Mouse (Mus musculus) induced T-regulatory cell, adult 2 months (primary cell): ENCODE data around the gene Vav2.

Experiments
- DNase-seq: peaks from one replicate; pipeline ENCODE4 v3.0.0-alpha.2; 2012; ENCODE audit warnings: low read depth

The Vav2 gene

GRCm38 (mm10) chr2:27318197-27318596 is 108.6 kb downstream of the Vav2 start:
- DNase-seq, result no peak

- no peak for DNase-seq
Measured at GRCm38 (mm10) chr2:27316167-27316566, 110.7 kb downstream of the Vav2 start.

- no peak for DNase-seq
Measured at GRCm38 (mm10) chr2:27314269-27314668, 112.6 kb downstream of the Vav2 start.

GRCm38 (mm10) chr2:27312500-27312899 is 114.3 kb downstream of the Vav2 start:
- DNase-seq, result no peak

GRCm38 (mm10) chr2:27311606-27312005 is 115.2 kb downstream of the Vav2 start:
- no peak for DNase-seq

- DNase-seq, result no peak
Measured at GRCm38 (mm10) chr2:27310908-27311307, 115.9 kb downstream of the Vav2 start.

- DNase-seq, result no peak
Measured at GRCm38 (mm10) chr2:27310221-27310620, 116.6 kb downstream of the Vav2 start.

GRCm38 (mm10) chr2:27306628-27307027 is 120.2 kb downstream of the Vav2 start:
- DNase-seq, result no peak

- DNase-seq, result no peak
Measured at GRCm38 (mm10) chr2:27304741-27305140, 122.1 kb downstream of the Vav2 start.

GRCm38 (mm10) chr2:27304074-27304473 is 122.8 kb downstream of the Vav2 start:
- DNase-seq, result no peak

GRCm38 (mm10) chr2:27301444-27302111 is 125.3 kb downstream of the Vav2 start:
- DNase-seq, result no peak

GRCm38 (mm10) chr2:27300725-27301443 is 125.9 kb downstream of the Vav2 start:
- DNase-seq, result no peak

GRCm38 (mm10) chr2:27296656-27297406 is 130.0 kb downstream of the Vav2 start:
- peak; percentile 36 for DNase-seq

GRCm38 (mm10) chr2:27294777-27295176 is 132.1 kb downstream of the Vav2 start:
- DNase-seq, result peak; percentile 14

GRCm38 (mm10) chr2:27289019-27289418 is 137.8 kb downstream of the Vav2 start:
- DNase-seq, result peak; percentile 89

GRCm38 (mm10) chr2:27286971-27287710 is 139.7 kb downstream of the Vav2 start:
- no peak for DNase-seq

- no peak for DNase-seq
Measured at GRCm38 (mm10) chr2:27284441-27284840, 142.4 kb downstream of the Vav2 start.

GRCm38 (mm10) chr2:27281771-27282170 is 145.1 kb downstream of the Vav2 start:
- no peak for DNase-seq

- peak; percentile 84 for DNase-seq
Measured at GRCm38 (mm10) chr2:27280920-27281611, 145.8 kb downstream of the Vav2 start.

GRCm38 (mm10) chr2:27278859-27279258 is 148.0 kb downstream of the Vav2 start:
- no peak for DNase-seq

GRCm38 (mm10) chr2:27268325-27268724 is 158.5 kb downstream of the Vav2 start:
- no peak for DNase-seq

- no peak for DNase-seq
Measured at GRCm38 (mm10) chr2:27265819-27266218, 161.0 kb downstream of the Vav2 start.
